In the genomic region with DNA sequence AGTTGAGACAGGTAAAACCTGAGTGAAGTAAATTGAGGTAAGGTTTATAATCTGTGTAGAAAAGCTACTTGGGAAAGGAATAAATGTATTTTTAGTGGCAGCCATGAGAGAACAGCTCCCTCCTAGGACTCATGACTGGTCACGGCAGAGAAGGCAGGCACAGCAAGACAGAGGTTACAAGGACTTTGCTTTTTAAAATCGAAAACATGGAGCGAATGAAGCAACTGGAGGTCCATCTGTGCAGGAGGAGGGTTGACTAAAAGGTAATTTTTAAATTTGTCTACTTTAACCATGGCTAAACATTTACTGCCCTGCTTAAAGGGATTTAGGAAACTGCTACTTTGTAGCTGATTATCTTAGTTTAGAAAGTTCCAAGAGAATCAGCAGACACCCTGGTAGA, we compare ENCODE assay signal across 29 mouse cellular contexts. TPM values are rescaled to one million over a fixed set of nuclear protein-coding genes. Genes with fewer than 3 reads are reported as not detected.
A peak's percentile ranks its signal among the peaks of the same experiment; 100 is the strongest.
DNase-seq lines count a peak whose midpoint lies in the region; ATAC-seq and TF ChIP-seq lines count a peak whose summit lies in the region.
"Had no signal": no experiment of that assay in that cellular context is flagged by ENCODE, and none has a peak within 500 bp of the region (broad histone marks: within the 10 kb centered on the region; RNA-seq: fewer than 3 reads in every experiment).

No protein-coding gene starts in this region.

- peak overlapping the region; percentile 57; the same call in 1 of the 2 replicates for H3K27ac ChIP-seq in kidney, postnatal 0 days
- H3K27ac ChIP-seq in embryonic facial prominence, embryonic 10.5 days (replicated peaks) = no peak overlapping the region
- H3K27ac ChIP-seq: embryonic facial prominence, embryonic 13.5 days; forebrain, embryonic 12.5 days; forebrain, embryonic 15.5 days; heart, embryonic 15.5 days; hindbrain, embryonic 10.5 days; hindbrain, embryonic 13.5 days had no signal

- H3K4me1 ChIP-seq in kidney, postnatal 0 days (replicated peaks; ENCODE audit: insufficient read depth, low read length) = no peaks in the 10 kb centered on the region
- H3K4me1 ChIP-seq in embryonic facial prominence, embryonic 10.5 days = no peaks in the 10 kb centered on the region
- H3K4me1 ChIP-seq: embryonic facial prominence, embryonic 13.5 days; forebrain, embryonic 15.5 days; heart, embryonic 12.5 days; heart, embryonic 15.5 days had no signal

- no peaks in the 10 kb centered on the region for H3K9me3 ChIP-seq in kidney, postnatal 0 days (replicated peaks; ENCODE audit: low read length)
- H3K9me3 ChIP-seq in embryonic facial prominence, embryonic 10.5 days = no peaks in the 10 kb centered on the region
- H3K9me3 ChIP-seq: embryonic facial prominence, embryonic 13.5 days; forebrain, embryonic 12.5 days; forebrain, embryonic 15.5 days; G1E; heart, embryonic 12.5 days; heart, embryonic 15.5 days; hindbrain, embryonic 10.5 days; hindbrain, embryonic 13.5 days had no signal

- 87% methylated on average over 3 of the region's 3 CpGs for WGBS in kidney, postnatal 0 days
- WGBS in embryonic facial prominence, embryonic 10.5 days = 95% methylated on average over 3 of the region's 3 CpGs

- H3K36me3 ChIP-seq in kidney, postnatal 0 days (ENCODE audit: insufficient read depth, low read length) = peaks cover 4% of the 10 kb centered on the region
- H3K36me3 ChIP-seq in embryonic facial prominence, embryonic 10.5 days (replicated peaks) = peaks cover 41% of the 10 kb centered on the region

- H3K9ac ChIP-seq in kidney, postnatal 0 days (ENCODE audit: low read depth, low read length) = no peak overlapping the region
- H3K9ac ChIP-seq: embryonic facial prominence, embryonic 13.5 days; forebrain, embryonic 12.5 days; forebrain, embryonic 15.5 days; heart, embryonic 12.5 days; heart, embryonic 15.5 days; hindbrain, embryonic 13.5 days had no signal

- H3K4me3 ChIP-seq in kidney, postnatal 0 days (replicated peaks; ENCODE audit: low read depth, low read length) = no peak overlapping the region
- no peak overlapping the region for H3K4me3 ChIP-seq in embryonic facial prominence, embryonic 10.5 days
- H3K4me3 ChIP-seq: embryonic facial prominence, embryonic 13.5 days; erythroblast, embryonic 14.5 days; forebrain, embryonic 12.5 days; forebrain, embryonic 15.5 days; heart, embryonic 12.5 days; heart, embryonic 15.5 days; hindbrain, embryonic 10.5 days; hindbrain, embryonic 13.5 days had no signal

- no peak for TF ChIP-seq CTCF in kidney, postnatal 0 days (IDR thresholded peaks at IDR 0.05; ENCODE audit: low read depth)

- DNase-seq in kidney, adult 18-20 months = peak; percentile 12
- no peak for DNase-seq in kidney, postnatal 10 days
- DNase-seq in kidney, adult 9 months = peak; percentile 86
- peak; percentile 3 for DNase-seq in kidney, postnatal 0 days (ENCODE audit: low spot score)
- DNase-seq in kidney, postnatal 36 days = peak; percentile 42 to 67
- no peak for DNase-seq in testis, postnatal 14 days (ENCODE audit: low spot score)
- DNase-seq in embryonic facial prominence, embryonic 10.5 days (ENCODE audit: low spot score) = no peak
- DNase-seq: adrenal gland, adult 2 months; adrenal gland, postnatal 14 days; B cell, adult 2 months; cerebellum, adult 11 months; cerebellum, adult 2 months; cerebellum, adult 9-11 months; cerebellum, postnatal 25 days; gastrocnemius, postnatal 25 days; heart, adult 18-20 months; heart, postnatal 10 days; heart, postnatal 36 days had no signal

- ATAC-seq in kidney, postnatal 0 days (replicated peaks; ENCODE audit: low FRiP score, low read depth) = no peak
- ATAC-seq: forebrain, embryonic 15.5 days; Patski had no signal

- H3K4me2 ChIP-seq in kidney, postnatal 0 days (ENCODE audit: low read length) = no peak overlapping the region
- H3K4me2 ChIP-seq: embryonic facial prominence, embryonic 13.5 days; forebrain, embryonic 12.5 days; forebrain, embryonic 15.5 days; heart, embryonic 12.5 days; heart, embryonic 15.5 days; hindbrain, embryonic 13.5 days had no signal

- H3K27me3 ChIP-seq in kidney, postnatal 0 days (ENCODE audit: insufficient read depth, low read length) = no peaks in the 10 kb centered on the region
- H3K27me3 ChIP-seq in embryonic facial prominence, embryonic 10.5 days (replicated peaks; ENCODE audit: low read depth, poor library complexity, severe bottlenecking) = no peaks in the 10 kb centered on the region
- H3K27me3 ChIP-seq: CH12.LX; embryonic facial prominence, embryonic 13.5 days; forebrain, embryonic 12.5 days; forebrain, embryonic 15.5 days; heart, embryonic 12.5 days; heart, embryonic 15.5 days; hindbrain, embryonic 13.5 days; Patski had no signal

RNA-seq across cellular contexts. Expression of gene Slc6a5, which starts 50.1 kb away (rescaled TPM):
- not detected in 2 replicates for polyA plus RNA-seq in kidney, postnatal 0 days (2015; fragmentation: Nextera tagmentation; extraction: Ambion mirVana)
- 0.04 and 0.09 TPM in 2 replicates for polyA plus RNA-seq in embryonic facial prominence, embryonic 10.5 days (2016; fragmentation: Nextera tagmentation; extraction: Ambion mirVana)
- polyA plus RNA-seq: erythroblast, embryonic 14.5 days; forebrain, embryonic 12.5 days; forebrain, embryonic 15.5 days; G1E; heart, embryonic 12.5 days; heart, embryonic 15.5 days had no signal

Comparison
In these comparisons a context has a peak if more than half of its experiments do, and no peak if none do; other contexts are left out.
1. DNase-seq: peak in kidney, adult 18-20 months (single experiment), kidney, adult 9 months (single experiment), kidney, postnatal 0 days (single experiment) and kidney, postnatal 36 days (2 of 2); none in kidney, postnatal 10 days (single experiment), testis, postnatal 14 days (single experiment) and embryonic facial prominence, embryonic 10.5 days (single experiment).